Mouse (Mus musculus): ENCODE data around the gene Gch1. TPM values are rescaled to one million over a fixed set of nuclear protein-coding genes. Genes with fewer than 3 reads are reported as not detected.
"Not testable (repeated sequence)": the region's sequence is repeated elsewhere in the genome, so short reads cannot be mapped to it uniquely, and the experiment has no call there.

Gene Gch1
- polyA plus RNA-seq, 1 experiment: 0.81 TPM

- H3K27ac ChIP-seq (ENCODE audit: control insufficient read depth, insufficient read depth, low read depth, low read length): no peak overlapping the region
- H3K4me3 ChIP-seq (ENCODE audit: control insufficient read depth, low read depth, low read length): no peak overlapping the region
- TF ChIP-seq CTCF (IDR thresholded peaks at IDR 0.05; ENCODE audit: control insufficient read depth, insufficient read depth, insufficient replicate concordance, low read depth, low read length): no peak
- no peak for TF ChIP-seq POLR2A (IDR thresholded peaks at IDR 0.05; ENCODE audit: control insufficient read depth, low read depth, low read length)
- H3K27me3 ChIP-seq (ENCODE audit: control insufficient read depth, insufficient read depth, low read length): no peaks in the 10 kb centered on the region
- no peaks in the 10 kb centered on the region for H3K36me3 ChIP-seq (ENCODE audit: control insufficient read depth, insufficient read depth, low read length)
- H3K4me1 ChIP-seq (ENCODE audit: control insufficient read depth, insufficient read depth, low read length): no peaks in the 10 kb centered on the region
Measured at GRCm38 (mm10) chr14:47117522-47117921, 71.7 kb downstream of the Gch1 start.

- no peak overlapping the region for H3K4me3 ChIP-seq (ENCODE audit: control insufficient read depth, low read depth, low read length)
- H3K27me3 ChIP-seq (ENCODE audit: control insufficient read depth, insufficient read depth, low read length): no peaks in the 10 kb centered on the region
- H3K4me1 ChIP-seq (ENCODE audit: control insufficient read depth, insufficient read depth, low read length): no peaks in the 10 kb centered on the region
- H3K36me3 ChIP-seq (ENCODE audit: control insufficient read depth, insufficient read depth, low read length): no peaks in the 10 kb centered on the region
- no peak overlapping the region for H3K27ac ChIP-seq (ENCODE audit: control insufficient read depth, insufficient read depth, low read depth, low read length)
- no peak for TF ChIP-seq CTCF (IDR thresholded peaks at IDR 0.05; ENCODE audit: control insufficient read depth, insufficient read depth, insufficient replicate concordance, low read depth, low read length)
- TF ChIP-seq POLR2A (IDR thresholded peaks at IDR 0.05; ENCODE audit: control insufficient read depth, low read depth, low read length): no peak
Measured at GRCm38 (mm10) chr14:47116062-47116762, 73.0 kb downstream of the Gch1 start.

GRCm38 (mm10) chr14:47115154-47115553 lies 74.1 kb downstream of the Gch1 start:
- Histone ChIP-seq H3K4me3 (ENCODE audit: control insufficient read depth, low read depth, low read length) (no peak overlapping the region), H3K27me3 (ENCODE audit: control insufficient read depth, insufficient read depth, low read length) (no peaks in the 10 kb centered on the region), H3K27ac (ENCODE audit: control insufficient read depth, insufficient read depth, low read depth, low read length) (no peak overlapping the region), H3K36me3 (ENCODE audit: control insufficient read depth, insufficient read depth, low read length) (no peaks in the 10 kb centered on the region), H3K4me1 (ENCODE audit: control insufficient read depth, insufficient read depth, low read length) (no peaks in the 10 kb centered on the region)
- TF ChIP-seq CTCF (IDR thresholded peaks at IDR 0.05; ENCODE audit: control insufficient read depth, insufficient read depth, insufficient replicate concordance, low read depth, low read length): no peak
- no peak for TF ChIP-seq POLR2A (IDR thresholded peaks at IDR 0.05; ENCODE audit: control insufficient read depth, low read depth, low read length)

- no peak overlapping the region for H3K4me3 ChIP-seq (ENCODE audit: control insufficient read depth, low read depth, low read length)
- H3K36me3 ChIP-seq (ENCODE audit: control insufficient read depth, insufficient read depth, low read length): no peaks in the 10 kb centered on the region
- H3K27me3 ChIP-seq (ENCODE audit: control insufficient read depth, insufficient read depth, low read length): no peaks in the 10 kb centered on the region
- H3K4me1 ChIP-seq (ENCODE audit: control insufficient read depth, insufficient read depth, low read length): no peaks in the 10 kb centered on the region
- no peak for TF ChIP-seq CTCF (IDR thresholded peaks at IDR 0.05; ENCODE audit: control insufficient read depth, insufficient read depth, insufficient replicate concordance, low read depth, low read length)
- TF ChIP-seq POLR2A (IDR thresholded peaks at IDR 0.05; ENCODE audit: control insufficient read depth, low read depth, low read length): no peak
- no peak overlapping the region for H3K27ac ChIP-seq (ENCODE audit: control insufficient read depth, insufficient read depth, low read depth, low read length)
Measured at GRCm38 (mm10) chr14:47111341-47111740, 77.9 kb downstream of the Gch1 start.

- not testable (repeated sequence) for H3K36me3 ChIP-seq (ENCODE audit: control insufficient read depth, insufficient read depth, low read length); H3K4me1 ChIP-seq (ENCODE audit: control insufficient read depth, insufficient read depth, low read length); H3K4me3 ChIP-seq (ENCODE audit: control insufficient read depth, low read depth, low read length); H3K27ac ChIP-seq (ENCODE audit: control insufficient read depth, insufficient read depth, low read depth, low read length); H3K27me3 ChIP-seq (ENCODE audit: control insufficient read depth, insufficient read depth, low read length)
Measured at GRCm38 (mm10) chr14:47110391-47110790, 78.8 kb downstream of the Gch1 start.

GRCm38 (mm10) chr14:47107461-47107860 lies 81.8 kb downstream of the Gch1 start:
- no peak for TF ChIP-seq CTCF (IDR thresholded peaks at IDR 0.05; ENCODE audit: control insufficient read depth, insufficient read depth, insufficient replicate concordance, low read depth, low read length)
- TF ChIP-seq POLR2A (IDR thresholded peaks at IDR 0.05; ENCODE audit: control insufficient read depth, low read depth, low read length): no peak
- no peak overlapping the region for H3K27ac ChIP-seq (ENCODE audit: control insufficient read depth, insufficient read depth, low read depth, low read length)
- no peaks in the 10 kb centered on the region for H3K27me3 ChIP-seq (ENCODE audit: control insufficient read depth, insufficient read depth, low read length)
- H3K4me3 ChIP-seq (ENCODE audit: control insufficient read depth, low read depth, low read length): no peak overlapping the region
- no peaks in the 10 kb centered on the region; the same call in 1 of the 2 replicates for H3K4me1 ChIP-seq (ENCODE audit: control insufficient read depth, insufficient read depth, low read length)
- no peaks in the 10 kb centered on the region for H3K36me3 ChIP-seq (ENCODE audit: control insufficient read depth, insufficient read depth, low read length)

GRCm38 (mm10) chr14:47105755-47106154 lies 83.5 kb downstream of the Gch1 start:
- Histone ChIP-seq H3K4me1 (ENCODE audit: control insufficient read depth, insufficient read depth, low read length) (no peaks in the 10 kb centered on the region; the same call in 1 of the 2 replicates), H3K36me3 (ENCODE audit: control insufficient read depth, insufficient read depth, low read length) (no peaks in the 10 kb centered on the region), H3K27me3 (ENCODE audit: control insufficient read depth, insufficient read depth, low read length) (no peaks in the 10 kb centered on the region), H3K4me3 (ENCODE audit: control insufficient read depth, low read depth, low read length) (no peak overlapping the region), H3K27ac (ENCODE audit: control insufficient read depth, insufficient read depth, low read depth, low read length) (no peak overlapping the region)
- no peak for TF ChIP-seq POLR2A (IDR thresholded peaks at IDR 0.05; ENCODE audit: control insufficient read depth, low read depth, low read length)
- TF ChIP-seq CTCF (IDR thresholded peaks at IDR 0.05; ENCODE audit: control insufficient read depth, insufficient read depth, insufficient replicate concordance, low read depth, low read length): no peak

GRCm38 (mm10) chr14:47105174-47105557 lies 84.0 kb downstream of the Gch1 start:
- no peaks in the 10 kb centered on the region; the same call in 1 of the 2 replicates for H3K4me1 ChIP-seq (ENCODE audit: control insufficient read depth, insufficient read depth, low read length)
- TF ChIP-seq POLR2A (IDR thresholded peaks at IDR 0.05; ENCODE audit: control insufficient read depth, low read depth, low read length) (no peak), CTCF (IDR thresholded peaks at IDR 0.05; ENCODE audit: control insufficient read depth, insufficient read depth, insufficient replicate concordance, low read depth, low read length) (no peak)
- H3K27ac ChIP-seq (ENCODE audit: control insufficient read depth, insufficient read depth, low read depth, low read length): no peak overlapping the region
- no peaks in the 10 kb centered on the region for H3K27me3 ChIP-seq (ENCODE audit: control insufficient read depth, insufficient read depth, low read length)
- H3K36me3 ChIP-seq (ENCODE audit: control insufficient read depth, insufficient read depth, low read length): no peaks in the 10 kb centered on the region
- H3K4me3 ChIP-seq (ENCODE audit: control insufficient read depth, low read depth, low read length): no peak overlapping the region
